Mouse (Mus musculus) hindbrain, embryonic 10.5 days (tissue): Measurements from ENCODE around the gene Ctnna2. TPM values are rescaled to one million over a fixed set of nuclear protein-coding genes. Genes with fewer than 3 reads are reported as not detected.

Experiments used
- DNase-seq: peaks from one replicate; pipeline ENCODE4 v3.0.0-alpha.2; 2017; ENCODE audit warnings: low spot score
- H3K27ac ChIP-seq: fragments of 300-500 bp; sonication (generic); 2 replicates; pipeline ENCODE4 v1.5.1; 2016; ENCODE audit warnings: mild to moderate bottlenecking, moderate library complexity
- H3K27me3 ChIP-seq: fragments of 300-500 bp; sonication (generic); 2 replicates; pipeline ENCODE4 v1.6.1; 2016; ENCODE audit warnings: mild to moderate bottlenecking; ENCODE audit not compliant: poor library complexity, insufficient read depth, severe bottlenecking
- H3K36me3 ChIP-seq: fragments of 300-500 bp; sonication (generic); 2 replicates; pipeline ENCODE4 v1.6.1; 2016; ENCODE audit warnings: mild to moderate bottlenecking, moderate library complexity
- H3K4me1 ChIP-seq: fragments of 300-500 bp; sonication (generic); replicated peaks from 2 replicates; pipeline ENCODE4 v1.6.1; 2016; ENCODE audit warnings: mild to moderate bottlenecking
- H3K4me3 ChIP-seq: fragments of 300-500 bp; sonication (generic); 2 replicates; pipeline ENCODE4 v1.5.1; 2016; ENCODE audit warnings: mild to moderate bottlenecking, moderate library complexity
- H3K9me3 ChIP-seq: fragments of 300-500 bp; sonication (generic); 2 replicates; pipeline ENCODE4 v1.6.1; 2016; ENCODE audit warnings: mild to moderate bottlenecking, moderate library complexity
- WGBS: fragments of 180-500 bp; shearing (Covaris S2); methylation state at CpG from one replicate; pipeline ENCODE4 v1.1.7; 2016; 5-methylcytosine and 5-hydroxymethylcytosine counted together
- polyA plus RNA-seq: library from polyadenylated mRNA; unstranded; fragments of >200 nt; fragmentation: Nextera tagmentation; extraction: Ambion mirVana; gene quantifications from 2 replicates; pipeline ENCODE4 v1.2.1, GENCODE M21; 2016

Ctnna2 gene
- polyA plus RNA-seq, 1 experiment from 2014 or later: 42.5 TPM

DNA sequence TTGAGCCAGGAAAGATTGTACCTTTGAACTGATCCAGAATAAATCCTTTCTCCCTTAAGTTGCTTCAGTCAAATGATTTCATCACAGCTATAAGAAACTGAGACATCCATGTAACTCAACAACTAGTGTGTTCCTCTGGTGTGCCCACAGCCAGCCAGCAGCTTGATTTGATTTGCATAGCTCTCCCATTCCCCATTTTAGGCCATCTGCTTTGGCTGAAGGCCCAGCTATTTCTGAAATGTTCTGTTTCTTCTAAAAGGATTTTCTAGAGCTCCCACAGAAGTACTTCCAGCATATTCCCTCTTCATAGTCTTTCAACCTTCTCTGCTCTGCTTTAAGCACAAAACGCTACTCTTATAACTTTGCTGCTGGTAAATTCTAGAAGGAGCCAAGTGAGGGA, 770.3 kb downstream of the Ctnna2 start:
- H3K4me3 ChIP-seq: no peak overlapping the region
- DNase-seq: no peak
- no peaks in the 10 kb centered on the region for H3K36me3 ChIP-seq
- no peaks in the 10 kb centered on the region for H3K9me3 ChIP-seq
- H3K27me3 ChIP-seq: no peaks in the 10 kb centered on the region
- no peak overlapping the region for H3K27ac ChIP-seq
- 82% methylated on average over 1 of the region's 1 CpGs for WGBS
- peaks cover 5% of the 10 kb centered on the region for H3K4me1 ChIP-seq

DNA sequence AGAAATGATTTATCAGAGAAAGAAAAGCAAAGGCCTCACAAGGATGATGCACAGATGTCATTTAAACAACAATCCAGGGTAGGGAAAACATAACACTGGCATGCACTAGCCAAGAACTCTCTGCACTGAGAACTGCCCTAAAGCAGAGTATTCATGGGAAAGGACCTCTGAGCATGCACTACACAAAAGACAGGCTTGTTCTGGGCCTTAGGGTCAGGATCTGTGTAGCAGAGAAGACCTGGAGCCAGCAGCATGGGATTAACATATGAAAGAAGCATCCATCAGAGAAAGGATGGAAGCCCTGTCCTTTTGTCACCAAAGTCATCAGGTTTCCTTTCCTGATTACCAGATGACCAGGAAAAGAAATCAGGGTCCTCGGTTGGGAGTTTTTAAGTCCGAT, 780.1 kb downstream of the Ctnna2 start:
- Histone ChIP-seq H3K36me3 (no peaks in the 10 kb centered on the region), H3K27ac (peak overlapping the region; percentile 35; the same call in 1 of the 2 replicates), H3K9me3 (no peaks in the 10 kb centered on the region), H3K4me3 (no peak overlapping the region), H3K27me3 (no peaks in the 10 kb centered on the region), H3K4me1 (peaks cover 20% of the 10 kb centered on the region)
- 38% methylated on average over 2 of the region's 2 CpGs for WGBS
- DNase-seq: peak; percentile 30

DNA sequence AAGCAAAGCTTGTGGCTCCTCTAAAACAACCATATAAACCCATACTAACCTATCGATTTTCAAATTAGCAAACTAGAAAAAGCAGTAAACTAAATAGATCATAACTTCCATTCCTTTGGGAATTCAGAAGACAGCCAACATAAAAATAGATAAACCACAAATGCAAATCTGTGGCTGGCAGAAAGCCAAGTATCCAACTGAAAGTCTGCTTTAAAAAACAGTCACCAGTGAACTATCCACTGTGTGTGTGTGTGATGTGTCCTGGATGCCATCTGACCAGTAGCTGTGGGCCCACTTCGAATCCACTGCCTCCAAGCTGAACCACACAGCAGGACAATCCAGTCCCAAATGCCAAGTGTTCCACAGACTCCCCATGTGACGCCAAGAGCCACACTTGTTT, 782.8 kb downstream of the Ctnna2 start:
- 85% methylated on average over 3 of the region's 3 CpGs for WGBS
- H3K9me3 ChIP-seq: no peaks in the 10 kb centered on the region
- peaks cover 24% of the 10 kb centered on the region for H3K4me1 ChIP-seq
- DNase-seq: no peak
- H3K27ac ChIP-seq: no peak overlapping the region
- no peak overlapping the region for H3K4me3 ChIP-seq
- H3K36me3 ChIP-seq: no peaks in the 10 kb centered on the region
- peaks cover 6% of the 10 kb centered on the region; the same call in 1 of the 2 replicates for H3K27me3 ChIP-seq

DNA sequence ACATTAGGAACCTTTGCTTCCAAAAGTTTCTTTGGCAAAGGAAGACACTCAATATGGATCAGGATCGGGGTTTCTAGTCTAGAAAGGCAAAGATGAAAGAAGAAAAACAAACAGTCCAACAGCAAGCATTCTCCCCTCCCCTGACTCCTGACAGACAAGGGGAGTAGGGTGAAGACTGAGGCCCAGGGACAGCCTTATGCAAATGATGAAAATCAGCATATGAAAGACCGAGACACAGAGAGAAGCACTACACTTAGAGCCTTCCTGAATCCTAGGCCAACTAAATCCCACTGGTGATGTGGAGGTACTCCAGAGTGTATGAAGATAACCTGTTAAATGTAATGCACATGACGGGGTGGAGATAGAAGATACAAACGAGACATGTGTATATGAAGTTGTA, 787.9 kb downstream of the Ctnna2 start:
- Histone ChIP-seq H3K27me3 (peaks cover 6% of the 10 kb centered on the region; the same call in 1 of the 2 replicates), H3K27ac (no peak overlapping the region), H3K36me3 (no peaks in the 10 kb centered on the region), H3K4me3 (no peak overlapping the region), H3K4me1 (peaks cover 12% of the 10 kb centered on the region; the same call in 1 of the 2 replicates), H3K9me3 (no peaks in the 10 kb centered on the region)
- WGBS: 58% methylated on average over 4 of the region's 4 CpGs
- DNase-seq: no peak

DNA sequence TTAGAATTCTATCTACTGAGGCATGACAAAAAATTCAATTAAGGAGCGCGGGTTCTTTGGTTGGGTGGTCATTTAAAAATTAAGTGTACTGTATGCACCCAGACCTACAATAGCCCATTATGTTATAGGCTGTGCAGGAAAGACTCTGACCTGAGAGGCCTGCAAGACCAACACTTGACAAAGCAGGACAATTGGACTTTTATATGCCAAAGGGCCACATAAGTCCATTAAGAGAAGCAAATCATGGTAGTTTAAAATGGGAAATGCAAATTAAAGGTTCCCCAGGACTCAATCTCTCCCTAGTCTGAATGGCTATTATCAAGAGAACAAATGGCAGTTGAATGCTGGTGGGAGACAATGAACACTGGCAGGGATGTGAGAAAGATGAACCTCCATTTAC, 790.9 kb downstream of the Ctnna2 start:
- peaks cover 9% of the 10 kb centered on the region; the same call in 1 of the 2 replicates for H3K27me3 ChIP-seq
- H3K27ac ChIP-seq: no peak overlapping the region
- H3K9me3 ChIP-seq: no peaks in the 10 kb centered on the region
- no peak overlapping the region for H3K4me3 ChIP-seq
- no peaks in the 10 kb centered on the region for H3K36me3 ChIP-seq
- DNase-seq: no peak
- 39% methylated on average over 2 of the region's 2 CpGs for WGBS
- peaks cover 12% of the 10 kb centered on the region; the same call in 1 of the 2 replicates for H3K4me1 ChIP-seq

DNA sequence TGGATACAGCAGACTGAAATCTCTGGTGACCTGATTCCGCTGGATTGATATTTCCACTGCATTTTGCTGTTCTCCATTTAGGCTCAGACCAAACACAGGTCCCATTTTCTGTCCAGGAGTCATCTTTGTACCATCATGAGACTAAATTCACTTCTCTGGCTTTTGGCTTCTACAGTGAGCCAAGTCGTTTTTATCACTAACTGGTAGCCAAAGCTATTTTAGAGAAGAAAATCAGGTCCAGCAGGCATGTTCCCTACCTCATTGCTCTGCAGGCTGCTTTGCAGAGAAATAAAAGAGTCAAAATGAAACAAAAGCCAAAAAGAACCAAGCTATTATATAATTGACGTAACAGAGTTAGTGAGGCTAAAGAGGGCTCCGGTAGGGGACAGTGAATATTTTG, 793.7 kb downstream of the Ctnna2 start:
- DNase-seq: no peak
- no peak overlapping the region for H3K27ac ChIP-seq
- H3K9me3 ChIP-seq: no peaks in the 10 kb centered on the region
- H3K4me1 ChIP-seq: peaks cover 8% of the 10 kb centered on the region; the same call in 1 of the 2 replicates
- H3K36me3 ChIP-seq: no peaks in the 10 kb centered on the region
- no peak overlapping the region for H3K4me3 ChIP-seq
- WGBS: 83% methylated on average over 4 of the region's 4 CpGs
- peaks cover 3% of the 10 kb centered on the region; the same call in 1 of the 2 replicates for H3K27me3 ChIP-seq

DNA sequence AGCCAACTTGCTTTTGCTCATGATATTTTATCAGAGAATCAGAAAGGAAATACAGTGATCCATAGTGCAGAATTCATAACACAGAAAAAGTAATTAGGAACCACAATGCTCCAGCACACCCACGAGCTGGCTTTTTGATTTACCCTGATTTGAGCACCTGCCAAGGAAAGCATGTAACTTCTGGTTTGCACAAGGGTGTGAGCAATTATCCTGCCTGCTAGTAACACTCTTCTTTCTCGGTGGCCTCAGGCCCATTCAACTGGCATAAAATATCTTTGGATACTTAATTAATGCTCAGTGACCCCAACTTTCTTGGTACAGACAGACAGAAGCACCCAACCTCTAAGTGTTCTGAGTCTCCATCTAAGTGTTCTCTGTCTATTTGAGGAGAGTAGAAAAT, 794.6 kb downstream of the Ctnna2 start:
- Histone ChIP-seq H3K27ac (no peak overlapping the region), H3K4me1 (peaks cover 8% of the 10 kb centered on the region; the same call in 1 of the 2 replicates)

DNA sequence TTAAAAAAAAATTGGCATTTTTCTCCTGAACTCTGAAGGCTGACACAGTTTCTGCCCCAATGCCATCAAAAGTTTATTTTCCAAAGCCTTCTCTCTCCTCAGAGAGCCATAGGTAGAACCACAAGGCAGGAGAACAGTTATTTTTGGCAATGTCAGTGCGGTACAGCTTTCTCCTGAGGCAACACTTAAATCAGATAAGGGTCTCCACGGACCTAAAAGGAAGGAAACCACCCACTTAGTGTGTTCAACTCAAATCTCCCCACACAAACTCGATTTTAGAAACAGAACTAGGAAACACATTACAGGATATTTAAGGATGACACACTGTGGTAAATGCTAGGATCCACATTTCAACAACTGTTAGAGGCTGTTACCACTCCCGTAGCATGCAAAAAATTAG, 803.7 kb downstream of the Ctnna2 start:
- Histone ChIP-seq H3K4me1 (no peaks in the 10 kb centered on the region), H3K9me3 (no peaks in the 10 kb centered on the region), H3K27ac (no peak overlapping the region), H3K4me3 (no peak overlapping the region), H3K27me3 (no peaks in the 10 kb centered on the region), H3K36me3 (no peaks in the 10 kb centered on the region)
- WGBS: 82% methylated on average over 4 of the region's 4 CpGs
- no peak for DNase-seq

More for the DNA sequence above, 794.6 kb downstream of the Ctnna2 start:
- no peaks in the 10 kb centered on the region for H3K9me3 ChIP-seq
- H3K36me3 ChIP-seq: no peaks in the 10 kb centered on the region
- WGBS: 84% methylated on average over 2 of the region's 2 CpGs
- H3K27me3 ChIP-seq: peaks cover 3% of the 10 kb centered on the region; the same call in 1 of the 2 replicates
- H3K4me3 ChIP-seq: no peak overlapping the region
- no peak for DNase-seq

DNA sequence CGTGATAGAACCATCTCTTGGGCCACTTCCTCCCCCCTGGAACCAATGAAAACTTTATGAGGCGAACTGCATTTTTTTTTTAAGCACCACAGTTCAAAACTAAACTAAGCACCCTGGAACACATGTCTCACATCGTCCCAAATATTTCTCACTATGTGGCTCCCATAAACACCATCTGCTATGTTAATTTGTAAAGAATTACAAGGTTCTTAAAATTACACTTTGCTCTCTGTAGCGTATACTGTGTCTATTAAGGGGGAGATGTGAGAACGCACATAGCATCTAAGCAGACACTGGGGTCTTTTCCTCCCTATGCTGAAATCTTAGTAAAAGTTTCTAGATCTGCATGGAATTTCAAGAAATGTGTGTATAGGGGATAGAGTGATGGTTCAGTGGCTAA, 822.5 kb downstream of the Ctnna2 start:
- no peak for DNase-seq
- 90% methylated on average over 5 of the region's 5 CpGs for WGBS
- no peaks in the 10 kb centered on the region for H3K36me3 ChIP-seq
- no peaks in the 10 kb centered on the region for H3K9me3 ChIP-seq
- H3K27ac ChIP-seq: no peak overlapping the region
- H3K4me3 ChIP-seq: no peak overlapping the region
- H3K4me1 ChIP-seq: no peaks in the 10 kb centered on the region
- no peaks in the 10 kb centered on the region for H3K27me3 ChIP-seq

DNA sequence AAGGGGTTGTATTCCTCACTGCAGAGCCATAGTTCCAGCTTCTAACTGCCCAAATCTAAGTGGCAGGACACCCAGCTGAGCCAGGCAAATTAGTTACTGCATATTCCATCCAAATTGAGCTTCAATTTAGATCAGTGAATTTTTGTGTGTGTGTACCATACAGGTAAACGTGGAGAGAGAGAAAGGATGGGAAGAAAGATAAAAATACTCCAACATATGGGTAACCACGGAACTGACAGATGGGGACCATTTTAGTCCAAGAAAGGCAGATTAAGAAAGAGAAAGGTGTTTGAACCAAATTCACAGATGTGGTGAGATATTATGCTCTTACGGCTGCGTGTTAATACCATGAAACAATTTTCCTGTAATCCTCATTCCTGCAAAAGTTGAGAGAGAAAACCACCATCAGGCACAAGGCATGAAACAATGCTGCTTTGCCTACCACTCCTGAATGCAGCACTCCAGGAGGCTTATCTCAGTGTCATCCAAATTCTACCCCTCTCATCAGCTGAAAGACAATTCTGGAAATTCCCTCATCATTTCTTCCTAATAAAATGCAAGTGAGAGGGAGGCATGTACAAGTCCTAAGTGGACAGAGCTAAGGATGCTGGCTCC, 840.1 kb downstream of the Ctnna2 start:
- 91% methylated on average over 4 of the region's 4 CpGs for WGBS
- Histone ChIP-seq H3K4me1 (no peaks in the 10 kb centered on the region), H3K36me3 (no peaks in the 10 kb centered on the region), H3K27ac (no peak overlapping the region), H3K27me3 (no peaks in the 10 kb centered on the region), H3K4me3 (no peak overlapping the region), H3K9me3 (no peaks in the 10 kb centered on the region)
- DNase-seq: no peak

DNA sequence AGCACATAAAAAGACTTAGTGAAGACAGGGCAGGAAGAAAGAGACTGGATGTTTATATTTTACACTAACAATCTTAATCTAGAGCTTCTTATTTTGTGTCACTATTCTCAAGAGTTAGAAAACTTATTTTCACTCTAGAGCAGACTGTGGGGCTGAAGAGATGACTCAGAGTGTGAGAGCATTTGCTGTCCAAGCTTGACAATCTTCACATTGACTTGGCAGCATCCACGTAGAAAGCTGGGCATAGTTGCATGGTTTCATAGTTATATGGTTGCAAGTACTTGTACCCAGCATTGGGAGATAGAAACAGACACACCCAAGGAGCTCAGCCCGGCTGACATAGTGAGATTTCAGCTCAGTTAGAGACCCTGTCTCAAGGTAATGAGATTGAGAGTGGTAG, 858.6 kb downstream of the Ctnna2 start:
- Histone ChIP-seq H3K4me1 (peaks cover 6% of the 10 kb centered on the region), H3K27me3 (no peaks in the 10 kb centered on the region), H3K36me3 (no peaks in the 10 kb centered on the region), H3K27ac (0 out of 2 replicates have a peak overlapping the region, but pooled peaks have one; percentile 29), H3K4me3 (no peak overlapping the region), H3K9me3 (no peaks in the 10 kb centered on the region)
- no peak for DNase-seq
- WGBS: 81% methylated on average over 2 of the region's 2 CpGs

DNA sequence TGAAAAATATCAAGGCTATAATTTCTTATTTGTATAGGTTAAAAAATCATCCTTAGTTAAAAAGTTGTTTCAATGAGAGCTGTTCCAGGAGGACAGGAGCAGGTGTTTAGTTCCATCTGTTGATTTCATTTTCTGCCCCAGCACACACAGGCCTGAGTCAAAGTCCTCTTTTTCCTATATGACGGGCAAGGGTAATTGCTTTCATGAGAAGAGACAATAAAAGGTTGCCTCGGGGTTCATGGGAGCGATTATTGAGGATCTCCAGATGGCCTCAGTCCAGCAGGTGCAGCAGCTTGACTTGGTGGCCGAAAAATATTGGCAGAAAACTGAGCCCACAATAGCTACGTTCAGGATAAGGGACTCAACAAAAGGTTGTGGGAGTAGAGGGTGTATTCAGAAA, 859.0 kb downstream of the Ctnna2 start:
- WGBS: 52% methylated on average over 5 of the region's 5 CpGs
- no peaks in the 10 kb centered on the region for H3K9me3 ChIP-seq
- H3K27me3 ChIP-seq: no peaks in the 10 kb centered on the region
- H3K4me3 ChIP-seq: no peak overlapping the region
- H3K4me1 ChIP-seq: peaks cover 6% of the 10 kb centered on the region
- DNase-seq: peak; percentile 20
- no peak overlapping the region for H3K27ac ChIP-seq
- H3K36me3 ChIP-seq: no peaks in the 10 kb centered on the region

DNA sequence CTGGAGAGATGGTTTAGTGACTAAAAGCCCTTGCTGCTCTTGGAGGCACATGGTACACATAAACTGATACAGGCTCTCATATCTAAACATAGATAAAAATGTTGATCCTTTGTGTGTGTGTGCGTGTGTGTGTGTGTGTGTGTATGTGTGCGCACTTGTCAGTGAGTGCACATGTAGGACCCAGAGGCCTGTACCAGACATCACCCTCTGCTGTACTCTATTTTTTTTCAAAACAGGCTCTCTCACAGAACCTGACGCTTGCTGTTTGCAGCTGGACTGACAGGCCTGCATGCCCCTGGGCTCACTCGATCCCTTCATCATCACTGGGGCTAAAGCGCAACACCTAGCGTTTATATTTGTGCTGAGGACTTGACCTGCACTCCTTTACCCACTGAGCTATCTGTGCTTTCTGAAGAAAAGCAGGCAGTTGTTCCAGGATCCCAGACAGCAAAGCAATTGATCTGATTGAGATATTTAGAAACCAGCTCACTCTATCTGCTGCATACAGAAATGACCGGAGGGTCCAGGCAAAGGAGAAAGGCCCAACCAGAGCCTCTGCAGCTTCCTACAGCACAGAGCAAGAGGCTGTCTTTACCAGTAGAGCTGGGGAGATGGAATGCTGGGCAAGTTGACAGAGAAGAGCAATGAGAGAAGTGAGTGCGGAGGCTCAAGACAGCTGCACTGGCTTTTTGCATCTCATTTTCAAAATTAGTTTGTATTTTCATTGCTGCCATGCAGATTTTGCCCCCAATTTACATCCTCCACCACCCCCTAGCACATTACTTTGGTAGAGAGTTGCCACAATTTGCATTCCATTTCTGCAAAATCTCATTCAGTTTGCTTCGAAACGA, 870.2 kb downstream of the Ctnna2 start:
- peak overlapping the region; percentile 67 for H3K27ac ChIP-seq
- no peak for DNase-seq
- H3K27me3 ChIP-seq: no peaks in the 10 kb centered on the region
- WGBS: 82% methylated on average over 10 of the region's 10 CpGs
- H3K4me1 ChIP-seq: peaks cover 16% of the 10 kb centered on the region
- no peaks in the 10 kb centered on the region for H3K9me3 ChIP-seq
- no peak overlapping the region for H3K4me3 ChIP-seq
- no peaks in the 10 kb centered on the region for H3K36me3 ChIP-seq
